Mouse (Mus musculus): ENCODE measurements at regions not wholly inside any gene's neighbourhood (a gene's known extent, or its start where the extent isn't known, plus 50 kb on each side); places are given as distances from the start of the nearest gene placed in this dataset.
A peak's percentile ranks its signal among the peaks of the same experiment; 100 is the strongest.
"Not testable (repeated sequence)": the region's sequence is repeated elsewhere in the genome, so short reads cannot be mapped to it uniquely, and the experiment has no call there.

GRCm38 (mm10) chr4:75466880-75467327 is 188.8 kb upstream of the Dmac1 start:
- DNase-seq, result peak; percentile 91 to 95

GRCm38 (mm10) chr4:75463579-75463978 is 185.5 kb upstream of the Dmac1 start:
- no peak for DNase-seq

DNA sequence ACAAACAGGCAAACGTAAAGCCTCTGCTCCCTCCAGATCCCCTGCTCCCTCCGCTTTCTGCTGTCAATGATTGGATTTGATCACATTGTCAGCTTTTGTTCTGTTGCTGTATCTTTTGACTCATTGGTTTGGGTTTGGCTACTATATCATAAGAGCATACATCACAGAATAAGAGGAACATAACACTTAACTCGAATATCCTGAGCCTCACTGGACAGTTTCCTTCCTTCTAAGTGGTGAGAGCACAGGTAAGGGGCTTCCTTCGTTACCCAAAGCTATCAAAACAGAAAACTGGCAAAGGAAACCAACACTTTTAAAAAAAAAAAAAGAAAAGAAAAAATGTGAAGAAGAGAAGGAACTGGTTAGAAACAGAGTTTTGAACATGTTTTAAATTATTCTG is 171.4 kb upstream of the Dmac1 start:
- no peak for DNase-seq

DNA sequence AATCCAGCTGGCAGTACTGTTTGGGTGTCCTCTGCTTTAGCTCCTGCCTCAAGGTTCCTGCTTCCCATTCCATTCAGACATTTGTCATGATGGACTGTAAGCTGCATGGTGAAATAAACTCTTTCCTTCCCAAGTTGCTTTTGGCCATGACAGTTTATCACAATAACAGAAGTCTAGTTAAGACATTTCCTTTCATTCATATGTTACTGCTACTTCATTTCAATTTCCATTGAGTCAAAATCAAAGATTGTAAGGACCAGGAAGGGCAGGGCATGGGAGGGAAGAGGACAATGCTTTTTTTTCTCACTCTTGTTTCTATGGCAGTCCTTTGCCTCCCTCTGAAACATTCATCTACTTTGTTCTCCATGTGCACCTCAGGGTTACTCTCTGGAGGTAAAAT is 145.2 kb upstream of the Dmac1 start:
- no peak for DNase-seq

GRCm38 (mm10) chr4:75400754-75401153 is 122.6 kb upstream of the Dmac1 start:
- DNase-seq, result not testable (repeated sequence)

DNA sequence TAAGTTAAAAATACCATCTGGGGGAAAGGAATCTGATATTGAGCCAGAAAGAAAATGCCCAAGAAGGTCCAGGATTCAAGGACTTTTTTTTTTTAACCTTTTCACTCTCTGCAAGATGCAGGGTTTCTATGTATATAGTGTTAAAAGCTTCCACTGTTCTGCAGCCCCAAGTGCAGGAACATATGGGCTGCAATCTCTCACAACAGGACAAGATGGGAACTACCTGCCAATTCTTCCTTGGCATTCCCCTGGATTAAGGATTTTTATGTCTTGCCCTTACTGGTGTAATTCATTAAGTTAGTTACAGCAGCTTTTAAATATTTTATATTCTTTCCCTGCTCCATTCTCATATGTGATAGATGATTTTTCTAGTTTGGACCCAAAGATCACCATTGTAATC is 116.9 kb upstream of the Dmac1 start:
- peak; percentile 18 to 43 for DNase-seq

GRCm38 (mm10) chr4:75394264-75394663 is 116.2 kb upstream of the Dmac1 start:
- no peak for DNase-seq

GRCm38 (mm10) chr4:75386271-75386938 is 108.3 kb upstream of the Dmac1 start:
- DNase-seq, result no peak

DNA sequence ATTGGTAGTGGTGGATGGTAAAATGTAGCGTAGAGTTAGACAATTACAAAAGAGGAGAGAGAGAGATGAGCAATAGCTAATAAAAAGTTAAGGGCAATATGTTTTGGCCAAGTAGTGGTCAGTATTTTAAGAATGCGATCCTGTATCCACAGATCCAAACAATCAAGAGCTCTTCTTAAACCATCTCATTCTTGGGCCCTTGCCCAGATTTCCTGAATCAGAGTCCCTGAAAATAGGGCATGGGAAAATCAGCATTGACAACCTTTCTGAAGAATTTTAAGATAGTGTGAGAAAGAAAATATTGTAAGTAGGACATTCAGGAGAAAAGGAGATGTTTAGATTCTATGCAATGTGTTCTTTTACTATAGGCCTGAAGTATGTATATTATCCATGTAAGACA is 81.4 kb upstream of the Dmac1 start:
- peak; percentile 9 to 32 for DNase-seq

- DNase-seq, result no peak
Observed at GRCm38 (mm10) chr4:75355621-75356020, 77.5 kb upstream of the Dmac1 start.

DNA sequence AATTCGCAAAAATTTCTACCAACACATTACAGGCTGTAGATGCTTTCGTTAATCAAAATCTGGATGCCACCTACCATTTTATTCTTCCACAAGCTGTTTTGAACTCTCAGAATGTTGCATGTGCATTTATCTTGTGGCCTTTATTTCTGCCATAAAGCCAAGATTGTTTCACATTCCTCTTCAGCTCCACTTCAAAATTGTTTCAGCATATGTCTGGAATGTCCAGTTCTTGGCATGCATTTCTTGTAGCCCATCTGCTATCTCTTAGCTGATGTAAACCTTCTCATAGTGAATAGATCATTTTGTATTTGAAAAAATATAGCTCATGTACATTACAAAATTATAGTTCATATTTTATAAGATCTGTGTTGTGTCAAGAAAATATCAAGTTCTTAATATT is 56.4 kb upstream of the Dmac1 start:
- peak in 1 of 2 experiments; percentile 53 for DNase-seq

GRCm38 (mm10) chr4:75332791-75333190 is 54.7 kb upstream of the Dmac1 start:
- peak; percentile 30 to 45 for DNase-seq

- DNase-seq, result no peak
Observed at GRCm38 (mm10) chr4:75329511-75330171, 51.5 kb upstream of the Dmac1 start.

Data from cerebellum, postnatal 36 days (tissue).